ENCODE assay signal across 8 mouse cellular contexts in the genomic region with DNA sequence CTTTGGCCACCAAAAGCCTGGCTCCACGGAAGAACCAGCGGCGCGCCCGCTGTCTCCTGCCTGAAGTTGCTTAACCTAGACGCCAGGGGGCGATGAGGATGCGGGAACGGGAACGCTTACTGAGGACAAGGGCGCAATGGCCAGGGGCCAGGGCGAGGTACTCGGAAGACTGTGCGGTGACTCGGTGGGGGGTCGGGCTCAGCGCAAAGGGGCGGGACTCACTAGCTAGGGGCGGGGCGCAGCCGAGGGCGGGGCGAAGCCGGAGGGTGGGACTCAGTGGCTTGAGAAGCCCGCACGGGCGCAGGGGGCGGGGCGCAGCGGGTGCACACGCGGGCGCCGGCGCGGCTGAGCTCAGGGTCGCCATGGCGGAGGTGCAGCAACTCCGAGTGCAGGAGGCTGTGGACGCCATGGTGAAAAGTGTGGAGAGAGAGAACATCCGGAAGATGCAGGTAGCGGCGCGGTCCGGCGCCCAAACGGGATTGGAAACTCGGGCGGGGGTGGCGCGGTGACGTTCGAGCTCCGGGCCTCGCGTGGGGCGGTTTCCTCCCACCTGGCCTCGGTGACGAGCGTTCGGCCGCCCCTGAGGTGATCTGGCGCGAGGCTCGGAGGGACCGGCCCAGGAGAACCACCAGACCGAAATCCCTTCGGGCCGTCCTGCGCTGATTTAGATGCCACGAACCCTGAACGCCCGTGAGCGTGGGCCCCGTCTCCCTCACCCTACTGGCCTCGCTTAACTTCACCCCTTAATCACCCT. TPM values are rescaled to one million over a fixed set of nuclear protein-coding genes. Genes with fewer than 3 reads are reported as not detected.
DNase-seq lines count a peak whose midpoint lies in the region; ATAC-seq lines count a peak whose summit lies in the region.

Fam136a (plus strand) TSS at position 276 of the 754 bp plus-strand sequence.

- H3K9me3 ChIP-seq in hindbrain, embryonic 14.5 days (ENCODE audit: control insufficient read depth, low read length) = no peaks in the 10 kb centered on the region

- peaks cover 20% of the 10 kb centered on the region for H3K4me1 ChIP-seq in hindbrain, embryonic 14.5 days (replicated peaks; ENCODE audit: control insufficient read depth, insufficient read depth, low read length)

- peak within 1 kb of the TSS; percentile 74 for H3K9ac ChIP-seq in hindbrain, embryonic 14.5 days

- H3K27me3 ChIP-seq in hindbrain, embryonic 14.5 days (ENCODE audit: control insufficient read depth, insufficient read depth, low read length) = no peaks in the 10 kb centered on the region

- peak within 1 kb of the TSS; percentile 72 for H3K4me3 ChIP-seq in hindbrain, embryonic 14.5 days (replicated peaks; ENCODE audit: low read length)

- peak; percentile 95 for ATAC-seq in hindbrain, embryonic 14.5 days (ENCODE audit: low FRiP score)

- H3K27ac ChIP-seq in hindbrain, embryonic 14.5 days = peak within 1 kb of the TSS; percentile 84

- WGBS in hindbrain, embryonic 14.5 days = under 1% methylated on average over 75 of the region's 76 CpGs

- H3K36me3 ChIP-seq in hindbrain, embryonic 14.5 days (replicated peaks; ENCODE audit: control insufficient read depth, insufficient read depth) = peaks cover 23% of the 10 kb centered on the region

- peak; percentile 98 for DNase-seq in R1 (ENCODE audit: low read depth, low spot score)
- DNase-seq in cerebellum, postnatal 25 days = peak; percentile 96 to 99
- peak; percentile 66 to 88 for DNase-seq in frontal cortex, postnatal 25 days (ENCODE audit: low spot score in 2 of 2)
- peak; percentile 97 for DNase-seq in hindbrain, embryonic 14.5 days (ENCODE audit: low spot score)
- DNase-seq in layer of hippocampus, postnatal 36 days = peak; percentile 89 to 91
- peak; percentile 96 for DNase-seq in lung, postnatal 36 days
- DNase-seq in retina, postnatal 1 day = peak; percentile 99
- DNase-seq in urinary bladder, adult 18-20 months (ENCODE audit: low spot score in 2 of 2) = peak; percentile 89 to 93

- H3K4me2 ChIP-seq in hindbrain, embryonic 14.5 days (replicated peaks) = peak within 1 kb of the TSS; percentile 80

RNA-seq across cellular contexts. Expression of gene Fam136a, which starts in this region (rescaled TPM):
- polyA plus RNA-seq in hindbrain, embryonic 14.5 days (2014; fragmentation: Nextera tagmentation; extraction: Ambion mirVana) = 114 and 115 TPM in 2 replicates
- 10 to 100 TPM; 32.8 TPM for total RNA-seq in layer of hippocampus, postnatal 36 days (2021)

Comparison
In these comparisons a context has a peak if more than half of its experiments do, and no peak if none do; other contexts are left out.
1. Peak in every context shown above with its lines: DNase-seq, ATAC-seq, H3K4me3 ChIP-seq and H3K27ac ChIP-seq.